Mouse (Mus musculus) midbrain, embryonic 15.5 days (tissue): ENCODE data around the gene Serpina3c. TPM values are rescaled to one million over a fixed set of nuclear protein-coding genes. Genes with fewer than 3 reads are reported as not detected.

Experiments
- ATAC-seq: fragments of 200-750 bp; cut with Nextera tagmentation; replicated peaks from 2 replicates; pipeline ENCODE4 v1.8.0; 2017; ENCODE audit warnings: moderate TSS enrichment
- H3K27ac ChIP-seq: fragments of 300-500 bp; sonication (generic); 2 replicates; pipeline ENCODE4 v1.5.1; 2015; ENCODE audit warnings: mild to moderate bottlenecking, inconsistent platforms
- H3K27me3 ChIP-seq: fragments of 300-500 bp; sonication (generic); replicated peaks from 2 replicates; pipeline ENCODE4 v1.6.1; 2015; ENCODE audit warnings: inconsistent platforms
- H3K36me3 ChIP-seq: fragments of 300-500 bp; sonication (generic); replicated peaks from 2 replicates; pipeline ENCODE4 v1.6.1; 2015; ENCODE audit warnings: inconsistent platforms
- H3K4me1 ChIP-seq: fragments of 300-500 bp; sonication (generic); 2 replicates; pipeline ENCODE4 v1.6.1; 2015; ENCODE audit warnings: inconsistent platforms
- H3K4me2 ChIP-seq: fragments of 300-500 bp; sonication (generic); 2 replicates; pipeline ENCODE4 v1.6.1; 2015; ENCODE audit warnings: inconsistent platforms, mild to moderate bottlenecking, moderate library complexity
- H3K4me3 ChIP-seq: fragments of 300-500 bp; sonication (generic); 2 replicates; pipeline ENCODE4 v1.5.1; 2015; ENCODE audit warnings: mild to moderate bottlenecking, inconsistent platforms
- H3K9ac ChIP-seq: fragments of 300-500 bp; sonication (generic); 2 replicates; pipeline ENCODE4 v1.6.1; 2015; ENCODE audit warnings: mild to moderate bottlenecking, inconsistent platforms
- H3K9me3 ChIP-seq: fragments of 300-500 bp; sonication (generic); 2 replicates; pipeline ENCODE4 v1.6.1; 2016; ENCODE audit warnings: inconsistent platforms
- WGBS: fragments of 180-500 bp; shearing (Covaris S2); methylation state at CpG from one replicate; pipeline ENCODE4 v1.1.7; 2015; ENCODE audit warnings: mixed read lengths; 5-methylcytosine and 5-hydroxymethylcytosine counted together
- polyA plus RNA-seq: library from polyadenylated mRNA; unstranded; fragments of >200 nt; fragmentation: Nextera tagmentation; extraction: Ambion mirVana; gene quantifications from 2 replicates; pipeline ENCODE4 v1.2.1, GENCODE M21; 2015

Serpina3c gene
- polyA plus RNA-seq, 1 experiment from 2014 or later, result not detected

- H3K4me1 ChIP-seq, result no peaks in the 10 kb centered on the region
- H3K4me3 ChIP-seq, result no peak overlapping the region
- no peaks in the 10 kb centered on the region for H3K9me3 ChIP-seq
- no peak overlapping the region for H3K9ac ChIP-seq
- H3K27ac ChIP-seq, result no peak overlapping the region
- no peak overlapping the region for H3K4me2 ChIP-seq
- no peaks in the 10 kb centered on the region for H3K27me3 ChIP-seq
- no peaks in the 10 kb centered on the region for H3K36me3 ChIP-seq
- no peak for ATAC-seq
Measured at GRCm38 (mm10) chr12:104105847-104106246, 47.8 kb downstream of the Serpina3c start.

DNA sequence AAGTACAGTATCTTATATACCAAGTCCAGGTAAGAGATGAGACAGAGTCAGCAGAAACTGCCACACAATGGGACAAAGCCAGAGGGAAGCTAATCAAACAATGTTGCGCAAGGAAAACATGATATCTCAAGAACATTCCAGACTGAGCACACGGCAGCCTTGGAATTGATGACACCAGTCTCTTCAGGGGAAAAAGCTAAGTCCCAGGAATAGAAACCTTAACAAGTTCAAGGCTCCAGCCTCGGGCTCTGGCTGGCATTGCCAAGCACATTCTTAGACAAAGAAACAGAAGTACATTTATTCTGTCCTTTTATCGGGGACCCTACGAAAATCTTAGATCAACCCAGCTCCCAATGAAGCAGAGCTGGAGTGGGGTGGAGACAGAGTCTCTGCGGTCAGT lies 52.9 kb downstream of the Serpina3c start, which contains the start of gene Serpina5:
Serpina5 (plus strand) TSS at position 346 of the 400 bp plus-strand sequence.
- Histone ChIP-seq H3K9me3 (no peaks in the 10 kb centered on the region), H3K4me2 (no peak within 1 kb of the TSS), H3K27me3 (no peaks in the 10 kb centered on the region), H3K36me3 (no peaks in the 10 kb centered on the region), H3K4me3 (no peak within 1 kb of the TSS), H3K27ac (no peak within 1 kb of the TSS), H3K4me1 (no peaks in the 10 kb centered on the region), H3K9ac (no peak within 1 kb of the TSS)
- ATAC-seq, result no peak
- WGBS, result 90% methylated on average over 6 of the region's 6 CpGs

Other genes with a start within 250 kb of the Serpina3c start
- 1.2 TPM in 1 of 2 replicates, not detected in the other for gene Serpina1c, start 249.0 kb downstream of the Serpina3c start, polyA plus RNA-seq
- 0.97 TPM in 1 of 2 replicates, not detected in the other for gene Serpina1e, start 194.9 kb downstream of the Serpina3c start, polyA plus RNA-seq
- not detected in 2 replicates for gene Serpina11, start 163.9 kb downstream of the Serpina3c start, polyA plus RNA-seq
- gene Serpina9, start 140.1 kb downstream of the Serpina3c start, polyA plus RNA-seq, result 0.05 TPM in 1 of 2 replicates, not detected in the other
- not detected in 2 replicates for gene Serpina12, start 109.4 kb downstream of the Serpina3c start, polyA plus RNA-seq
- not detected in 2 replicates for gene Serpina5, start 52.8 kb downstream of the Serpina3c start, polyA plus RNA-seq
- gene Serpina3a, start 41.1 kb downstream of the Serpina3c start, polyA plus RNA-seq, result not detected in 2 replicates
- not detected in 2 replicates for gene Serpina3b, start 25.9 kb downstream of the Serpina3c start, polyA plus RNA-seq
- 0.13 and 0.26 TPM in 2 replicates for gene Serpina3f, start 60.7 kb upstream of the Serpina3c start, polyA plus RNA-seq
- 0.56 and 0.80 TPM in 2 replicates for gene Serpina3g, start 82.4 kb upstream of the Serpina3c start, polyA plus RNA-seq
- gene Serpina3i, start 109.3 kb upstream of the Serpina3c start, polyA plus RNA-seq, result 0.08 TPM in 1 of 2 replicates, not detected in the other
- not detected in 2 replicates for gene Serpina3j, start 160.7 kb upstream of the Serpina3c start, polyA plus RNA-seq
- gene Serpina3k, start 184.6 kb upstream of the Serpina3c start, polyA plus RNA-seq, result not detected in 2 replicates
- gene Serpina3m, start 184.6 kb upstream of the Serpina3c start, polyA plus RNA-seq, result not detected in 2 replicates